Mouse (Mus musculus) heart, embryonic 11.5 days (tissue): Measurements from ENCODE around the gene Tspan14. TPM values are rescaled to one million over a fixed set of nuclear protein-coding genes. Genes with fewer than 3 reads are reported as not detected.

Experiments
- ATAC-seq: fragments of 200-750 bp; cut with Nextera tagmentation; replicated peaks from 2 replicates; pipeline ENCODE4 v1.8.0; 2017; ENCODE audit warnings: moderate library complexity; ENCODE audit not compliant: insufficient number of reproducible peaks, low FRiP score, low TSS enrichment
- H3K27ac ChIP-seq: fragments of 300-500 bp; sonication (generic); 2 replicates; pipeline ENCODE4 v1.5.1; 2014; ENCODE audit warnings: mild to moderate bottlenecking, low read depth, low read length
- H3K27me3 ChIP-seq: fragments of 300-500 bp; sonication (generic); 2 replicates; pipeline ENCODE4 v1.6.1; 2014; ENCODE audit warnings: mild to moderate bottlenecking, low read length, mixed read lengths; ENCODE audit not compliant: control insufficient read depth, insufficient read depth
- H3K36me3 ChIP-seq: fragments of 300-500 bp; sonication (generic); 2 replicates; pipeline ENCODE4 v1.6.1; 2014; ENCODE audit warnings: mild to moderate bottlenecking, low read length, moderate library complexity, mixed read lengths; ENCODE audit not compliant: control insufficient read depth, insufficient read depth
- H3K4me1 ChIP-seq: fragments of 300-500 bp; sonication (generic); 2 replicates; pipeline ENCODE4 v1.6.1; 2014; ENCODE audit warnings: low read length; ENCODE audit not compliant: control insufficient read depth, insufficient read depth
- H3K4me2 ChIP-seq: fragments of 300-500 bp; sonication (generic); 2 replicates; pipeline ENCODE4 v1.6.1; 2014; ENCODE audit warnings: mild to moderate bottlenecking, moderate library complexity
- H3K4me3 ChIP-seq: fragments of 300-500 bp; sonication (generic); 2 replicates; pipeline ENCODE4 v1.5.1; 2014; ENCODE audit warnings: low read depth, low read length
- H3K9ac ChIP-seq: fragments of 300-500 bp; sonication (generic); 2 replicates; pipeline ENCODE4 v1.6.1; 2014; ENCODE audit warnings: mild to moderate bottlenecking, low read depth, low read length, moderate library complexity
- H3K9me3 ChIP-seq: fragments of 300-500 bp; sonication (generic); replicated peaks from 2 replicates; pipeline ENCODE4 v1.6.1; 2016; ENCODE audit warnings: low read length; ENCODE audit not compliant: control insufficient read depth
- WGBS: fragments of 180-500 bp; shearing (Covaris S2); extraction: QIAGEN DNeasy Blood & Tissue Kit; methylation state at CpG from one replicate; pipeline ENCODE4 v1.1.7; 2014; ENCODE audit not compliant: insufficient replicate concordance; 5-methylcytosine and 5-hydroxymethylcytosine counted together
- polyA plus RNA-seq: library from polyadenylated mRNA; unstranded; fragments of >200 nt; fragmentation: Nextera tagmentation; extraction: Ambion mirVana; gene quantifications from 2 replicates; pipeline ENCODE4 v1.2.1, GENCODE M21; 2014

The Tspan14 gene
- polyA plus RNA-seq, 1 experiment from 2014 or later = 43.5 TPM

- H3K4me3 ChIP-seq = no peak overlapping the region
- ATAC-seq = no peak
- peaks cover 24% of the 10 kb centered on the region for H3K4me1 ChIP-seq
- peak overlapping the region; percentile 0; the same call in 1 of the 2 replicates for H3K4me2 ChIP-seq
- no peaks in the 10 kb centered on the region for H3K36me3 ChIP-seq
- H3K27ac ChIP-seq = no peak overlapping the region
- peaks cover 4% of the 10 kb centered on the region; the same call in 1 of the 2 replicates for H3K27me3 ChIP-seq
- 79% methylated on average over 10 of the region's 10 CpGs for WGBS
- H3K9me3 ChIP-seq = no peaks in the 10 kb centered on the region
- H3K9ac ChIP-seq = no peak overlapping the region
Measured at GRCm38 (mm10) chr14:41006263-41006662, 39.7 kb upstream of the Tspan14 start.

- WGBS = 87% methylated on average over 9 of the region's 9 CpGs
- H3K9me3 ChIP-seq = no peaks in the 10 kb centered on the region
- no peak overlapping the region for H3K4me2 ChIP-seq
- H3K4me1 ChIP-seq = peaks cover 24% of the 10 kb centered on the region
- no peak overlapping the region for H3K27ac ChIP-seq
- no peak overlapping the region for H3K9ac ChIP-seq
- ATAC-seq = no peak
- peaks cover 4% of the 10 kb centered on the region; the same call in 1 of the 2 replicates for H3K27me3 ChIP-seq
- no peak overlapping the region for H3K4me3 ChIP-seq
- H3K36me3 ChIP-seq = no peaks in the 10 kb centered on the region
Measured at GRCm38 (mm10) chr14:41005716-41006115, 39.1 kb upstream of the Tspan14 start.

- WGBS = 19% methylated on average over 22 of the region's 22 CpGs
- H3K4me2 ChIP-seq = peak overlapping the region; percentile 55
- 0 out of 2 replicates have a peak overlapping the region, but pooled peaks have one; percentile 19 for H3K4me3 ChIP-seq
- H3K27ac ChIP-seq = peak overlapping the region; percentile 22; the same call in 1 of the 2 replicates
- no peak for ATAC-seq
- H3K36me3 ChIP-seq = no peaks in the 10 kb centered on the region
- peaks cover 4% of the 10 kb centered on the region; the same call in 1 of the 2 replicates for H3K27me3 ChIP-seq
- no peaks in the 10 kb centered on the region for H3K9me3 ChIP-seq
- H3K9ac ChIP-seq = peak overlapping the region; percentile 49
- H3K4me1 ChIP-seq = peaks cover 24% of the 10 kb centered on the region
Measured at GRCm38 (mm10) chr14:41004201-41005141, 37.9 kb upstream of the Tspan14 start.

- Histone ChIP-seq H3K36me3 (peaks cover 4% of the 10 kb centered on the region; the same call in 1 of the 2 replicates), H3K9ac (no peak overlapping the region), H3K27ac (no peak overlapping the region), H3K4me3 (no peak overlapping the region), H3K4me2 (no peak overlapping the region), H3K9me3 (no peaks in the 10 kb centered on the region), H3K4me1 (peaks cover 10% of the 10 kb centered on the region), H3K27me3 (peaks cover 4% of the 10 kb centered on the region; the same call in 1 of the 2 replicates)
- ATAC-seq = no peak
- 78% methylated on average over 5 of the region's 5 CpGs for WGBS
Measured at GRCm38 (mm10) chr14:41001576-41001975, 35.0 kb upstream of the Tspan14 start.

- H3K4me2 ChIP-seq = no peak overlapping the region
- H3K9me3 ChIP-seq = no peaks in the 10 kb centered on the region
- H3K4me1 ChIP-seq = peaks cover 10% of the 10 kb centered on the region; the same call in 1 of the 2 replicates
- H3K4me3 ChIP-seq = no peak overlapping the region
- peaks cover 4% of the 10 kb centered on the region; the same call in 1 of the 2 replicates for H3K36me3 ChIP-seq
- no peak for ATAC-seq
- H3K9ac ChIP-seq = no peak overlapping the region
- 80% methylated on average over 4 of the region's 4 CpGs for WGBS
- H3K27me3 ChIP-seq = peaks cover 4% of the 10 kb centered on the region; the same call in 1 of the 2 replicates
- no peak overlapping the region for H3K27ac ChIP-seq
Measured at GRCm38 (mm10) chr14:41000801-41001200, 34.2 kb upstream of the Tspan14 start.

GRCm38 (mm10) chr14:40999904-41000645 is 33.5 kb upstream of the Tspan14 start:
- no peak overlapping the region for H3K4me3 ChIP-seq
- no peak overlapping the region for H3K4me2 ChIP-seq
- H3K9me3 ChIP-seq = no peaks in the 10 kb centered on the region
- ATAC-seq = no peak
- H3K4me1 ChIP-seq = peaks cover 10% of the 10 kb centered on the region; the same call in 1 of the 2 replicates
- H3K36me3 ChIP-seq = peaks cover 4% of the 10 kb centered on the region; the same call in 1 of the 2 replicates
- no peaks in the 10 kb centered on the region for H3K27me3 ChIP-seq
- no peak overlapping the region for H3K9ac ChIP-seq
- no peak overlapping the region for H3K27ac ChIP-seq
- WGBS = 82% methylated on average over 7 of the region's 7 CpGs

- no peaks in the 10 kb centered on the region for H3K27me3 ChIP-seq
- no peak for ATAC-seq
- H3K4me3 ChIP-seq = no peak overlapping the region
- no peak overlapping the region for H3K9ac ChIP-seq
- peaks cover 6% of the 10 kb centered on the region for H3K36me3 ChIP-seq
- no peaks in the 10 kb centered on the region for H3K9me3 ChIP-seq
- peaks cover 10% of the 10 kb centered on the region for H3K4me1 ChIP-seq
- H3K27ac ChIP-seq = no peak overlapping the region
- 86% methylated on average over 3 of the region's 3 CpGs for WGBS
- H3K4me2 ChIP-seq = no peak overlapping the region
Measured at GRCm38 (mm10) chr14:40996171-40996570, 29.6 kb upstream of the Tspan14 start.

- no peaks in the 10 kb centered on the region for H3K27me3 ChIP-seq
- 19% methylated on average over 6 of the region's 6 CpGs for WGBS
- no peak overlapping the region for H3K4me3 ChIP-seq
- H3K36me3 ChIP-seq = peaks cover 2% of the 10 kb centered on the region; the same call in 1 of the 2 replicates
- peak overlapping the region; percentile 38; the same call in 1 of the 2 replicates for H3K4me2 ChIP-seq
- no peaks in the 10 kb centered on the region for H3K9me3 ChIP-seq
- ATAC-seq = no peak
- no peak overlapping the region for H3K27ac ChIP-seq
- H3K4me1 ChIP-seq = peaks cover 10% of the 10 kb centered on the region
- H3K9ac ChIP-seq = no peak overlapping the region
Measured at GRCm38 (mm10) chr14:40992464-40992863, 25.9 kb upstream of the Tspan14 start.
